22 mouse cellular contexts compared by ENCODE assay signal in the genomic region with DNA sequence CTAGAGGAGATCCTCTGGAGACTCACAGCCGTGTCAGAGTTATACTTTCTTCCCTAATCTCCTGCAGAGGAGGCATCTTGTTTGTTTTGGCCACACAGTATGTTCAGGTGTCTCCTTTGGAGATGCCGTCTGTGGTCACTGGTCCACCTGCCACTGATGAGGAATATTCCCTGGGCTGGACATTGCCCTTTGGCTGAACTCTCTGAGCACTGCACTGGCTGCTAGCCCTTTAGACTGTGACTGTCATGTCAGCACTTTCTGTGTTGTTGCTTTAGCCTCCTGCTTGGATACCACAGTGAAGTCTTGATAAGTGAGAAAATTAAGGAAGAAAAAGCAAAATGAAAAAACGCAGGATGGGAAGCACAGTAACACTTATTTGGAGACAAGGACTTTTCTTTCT.
DNase-seq lines count a peak whose midpoint lies in the region; ATAC-seq and TF ChIP-seq lines count a peak whose summit lies in the region.
"Had no signal": no experiment of that assay in that cellular context is flagged by ENCODE, and none has a peak within 500 bp of the region (broad histone marks: within the 10 kb centered on the region; RNA-seq: fewer than 3 reads in every experiment).

No protein-coding gene starts in this region.

- no peaks in the 10 kb centered on the region for H3K36me3 ChIP-seq in kidney, embryonic 15.5 days
- no peaks in the 10 kb centered on the region for H3K36me3 ChIP-seq in kidney, adult 2 months (ENCODE audit: control insufficient read depth, insufficient read depth, low read length)
- H3K36me3 ChIP-seq in kidney, embryonic 16.5 days (ENCODE audit: insufficient read depth, low read length), result no peaks in the 10 kb centered on the region
- no peaks in the 10 kb centered on the region for H3K36me3 ChIP-seq in liver, embryonic 11.5 days (ENCODE audit: control insufficient read depth, insufficient read depth, low read length)
- H3K36me3 ChIP-seq: forebrain, embryonic 10.5 days; hindbrain, embryonic 15.5 days; limb, embryonic 12.5 days; liver, embryonic 13.5 days; lung, embryonic 15.5 days had no signal

- WGBS in kidney, embryonic 15.5 days, result 53% methylated on average over 3 of the region's 3 CpGs
- 42% methylated on average over 3 of the region's 3 CpGs for WGBS in kidney, adult 2 months
- WGBS in kidney, embryonic 16.5 days, result 58% methylated on average over 3 of the region's 3 CpGs
- WGBS in liver, embryonic 11.5 days, result 69% methylated on average over 3 of the region's 3 CpGs

- H3K9ac ChIP-seq in kidney, embryonic 15.5 days, result no peak overlapping the region
- H3K9ac ChIP-seq in kidney, embryonic 16.5 days (replicated peaks; ENCODE audit: low read length), result no peak overlapping the region
- no peak overlapping the region for H3K9ac ChIP-seq in liver, embryonic 11.5 days (ENCODE audit: low read depth, low read length)
- H3K9ac ChIP-seq: forebrain, postnatal 0 days; hindbrain, embryonic 15.5 days; limb, embryonic 12.5 days; liver, embryonic 13.5 days; lung, embryonic 15.5 days had no signal

- no peak overlapping the region for H3K4me2 ChIP-seq in kidney, embryonic 15.5 days
- no peak overlapping the region for H3K4me2 ChIP-seq in kidney, embryonic 16.5 days (replicated peaks; ENCODE audit: low read depth, low read length)
- no peak overlapping the region for H3K4me2 ChIP-seq in liver, embryonic 11.5 days
- H3K4me2 ChIP-seq: hindbrain, embryonic 15.5 days; limb, embryonic 12.5 days; liver, embryonic 13.5 days; lung, embryonic 15.5 days had no signal

- H3K27me3 ChIP-seq in kidney, embryonic 15.5 days, result no peaks in the 10 kb centered on the region
- no peaks in the 10 kb centered on the region for H3K27me3 ChIP-seq in kidney, adult 2 months (replicated peaks; ENCODE audit: control insufficient read depth, insufficient read depth, low read length)
- H3K27me3 ChIP-seq in kidney, embryonic 16.5 days (ENCODE audit: insufficient read depth, low read length), result no peaks in the 10 kb centered on the region
- no peaks in the 10 kb centered on the region for H3K27me3 ChIP-seq in liver, embryonic 11.5 days (replicated peaks; ENCODE audit: control insufficient read depth, insufficient read depth, low read length)
- H3K27me3 ChIP-seq: hindbrain, embryonic 15.5 days; limb, embryonic 12.5 days; liver, embryonic 13.5 days; lung, embryonic 15.5 days had no signal

- no peaks in the 10 kb centered on the region for H3K9me3 ChIP-seq in kidney, embryonic 15.5 days (replicated peaks)
- no peaks in the 10 kb centered on the region for H3K9me3 ChIP-seq in kidney, embryonic 16.5 days (ENCODE audit: low read length)
- H3K9me3 ChIP-seq in liver, embryonic 11.5 days (ENCODE audit: control insufficient read depth, low read length), result no peaks in the 10 kb centered on the region
- H3K9me3 ChIP-seq: forebrain, embryonic 10.5 days; hindbrain, embryonic 15.5 days; limb, embryonic 12.5 days; liver, embryonic 13.5 days; lung, embryonic 15.5 days had no signal

- TF ChIP-seq POLR2A in kidney, adult 2 months (IDR thresholded peaks at IDR 0.05; ENCODE audit: low read depth, low read length), result no peak

- H3K27ac ChIP-seq in kidney, embryonic 15.5 days, result no peak overlapping the region
- no peak overlapping the region for H3K27ac ChIP-seq in kidney, adult 2 months (ENCODE audit: insufficient read depth, low read depth, low read length)
- H3K27ac ChIP-seq in kidney, embryonic 16.5 days (ENCODE audit: low read length), result no peak overlapping the region
- H3K27ac ChIP-seq in liver, embryonic 11.5 days (ENCODE audit: low read depth, low read length), result no peak overlapping the region
- H3K27ac ChIP-seq: forebrain, embryonic 10.5 days; hindbrain, embryonic 15.5 days; limb, embryonic 12.5 days; liver, embryonic 13.5 days; lung, embryonic 15.5 days had no signal

- H3K4me1 ChIP-seq in kidney, embryonic 15.5 days, result no peaks in the 10 kb centered on the region
- H3K4me1 ChIP-seq in kidney, adult 2 months (ENCODE audit: control insufficient read depth, insufficient read depth, low read length), result no peaks in the 10 kb centered on the region
- H3K4me1 ChIP-seq in kidney, embryonic 16.5 days (ENCODE audit: insufficient read depth, low read length), result no peaks in the 10 kb centered on the region
- H3K4me1 ChIP-seq in liver, embryonic 11.5 days (replicated peaks; ENCODE audit: control insufficient read depth, insufficient read depth, low read length), result no peaks in the 10 kb centered on the region
- H3K4me1 ChIP-seq: forebrain, embryonic 10.5 days; hindbrain, embryonic 15.5 days; liver, embryonic 13.5 days; lung, embryonic 15.5 days had no signal

- no peak for TF ChIP-seq CTCF in kidney, adult 2 months (conservative IDR thresholded peaks at IDR 0.05; ENCODE audit: insufficient read depth, insufficient read length, low read depth, low read length)

- H3K4me3 ChIP-seq in kidney, embryonic 15.5 days (replicated peaks), result no peak overlapping the region
- no peak overlapping the region for H3K4me3 ChIP-seq in kidney, adult 2 months (ENCODE audit: insufficient read depth, low read depth, low read length)
- H3K4me3 ChIP-seq in kidney, embryonic 16.5 days (ENCODE audit: low read length), result no peak overlapping the region
- no peak overlapping the region for H3K4me3 ChIP-seq in liver, embryonic 11.5 days (ENCODE audit: low read depth, low read length)
- H3K4me3 ChIP-seq: forebrain, embryonic 10.5 days; hindbrain, embryonic 15.5 days; limb, embryonic 12.5 days; liver, embryonic 13.5 days; lung, embryonic 15.5 days; myocyte had no signal

- ATAC-seq in kidney, embryonic 15.5 days (replicated peaks; ENCODE audit: low FRiP score), result no peak
- peak; percentile 57; the same call in 1 of the 2 replicates for ATAC-seq in kidney, embryonic 16.5 days (ENCODE audit: low FRiP score, low TSS enrichment)
- ATAC-seq in liver, embryonic 11.5 days (replicated peaks; ENCODE audit: low FRiP score), result no peak
- ATAC-seq: forebrain, postnatal 0 days; midbrain, embryonic 16.5 days had no signal

- DNase-seq in kidney, adult 11 months, result peak; percentile 70
- DNase-seq in kidney, adult 2 months, result peak; percentile 90
- peak; percentile 27 to 39 for DNase-seq in kidney, postnatal 4 days
- DNase-seq in liver, embryonic 11.5 days (ENCODE audit: low spot score), result no peak
- DNase-seq in thymus, postnatal 4 days, result no peak
- DNase-seq: adrenal gland, postnatal 25 days; cerebellum, adult 9-10 months; forebrain, postnatal 0 days; gastrocnemius, postnatal 36 days; layer of hippocampus, postnatal 36 days; liver, embryonic 13.5 days; lung, postnatal 4 days; right cerebral cortex, postnatal 4 days; thymus, postnatal 14 days had no signal

Comparison
In these comparisons a context has a peak if more than half of its experiments do, and no peak if none do; other contexts are left out.
1. DNase-seq: peak in kidney, adult 11 months (single experiment), kidney, adult 2 months (single experiment) and kidney, postnatal 4 days (2 of 2); none in liver, embryonic 11.5 days (single experiment) and thymus, postnatal 4 days (single experiment).